Mouse (Mus musculus): Measurements from ENCODE around the gene Olfr316. TPM values are rescaled to one million over a fixed set of nuclear protein-coding genes. Genes with fewer than 3 reads are reported as not detected.
"Not testable (repeated sequence)": the region's sequence is repeated elsewhere in the genome, so short reads cannot be mapped to it uniquely, and the experiment has no call there.

The Olfr316 gene
- polyA plus RNA-seq (2016; fragmentation: Nextera tagmentation; extraction: Ambion mirVana) = not detected in 2 replicates

DNA sequence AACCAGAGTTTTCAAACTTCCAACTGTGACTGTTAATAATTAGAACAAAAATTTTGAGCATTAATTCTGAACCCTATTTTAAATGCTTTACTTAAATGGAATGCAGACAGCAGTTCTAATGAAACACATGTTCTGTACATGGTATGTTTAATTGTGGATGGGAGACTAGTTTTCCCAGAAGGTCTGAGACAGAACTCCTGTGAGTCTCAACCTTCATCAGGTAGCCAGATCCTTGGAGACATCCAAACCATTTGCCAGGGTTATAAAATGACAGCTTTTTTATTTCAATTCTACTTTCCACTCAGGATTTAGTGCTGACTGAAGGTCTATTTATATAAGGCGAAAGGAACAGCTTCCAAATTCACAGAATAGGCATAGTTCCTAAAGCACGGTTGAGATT is at the start of gene Olfr316:
TSS of gene Olfr316 (plus strand) at position 301 of the 400 bp plus-strand sequence.
- Histone ChIP-seq H3K4me3 (no peak within 1 kb of the TSS), H3K9me3 (no peaks in the 10 kb centered on the region), H3K4me1 (no peaks in the 10 kb centered on the region), H3K36me3 (replicated peaks) (no peaks in the 10 kb centered on the region), H3K27me3 (replicated peaks; ENCODE audit: low read depth, poor library complexity, severe bottlenecking) (no peaks in the 10 kb centered on the region), H3K27ac (replicated peaks) (no peak within 1 kb of the TSS)
- no peak for DNase-seq (ENCODE audit: low spot score)
- WGBS = 92% methylated on average over 2 of the region's 2 CpGs

- Histone ChIP-seq H3K27me3 (replicated peaks; ENCODE audit: low read depth, poor library complexity, severe bottlenecking) (no peaks in the 10 kb centered on the region), H3K9me3 (no peaks in the 10 kb centered on the region), H3K36me3 (replicated peaks) (no peaks in the 10 kb centered on the region), H3K27ac (replicated peaks) (no peak overlapping the region), H3K4me3 (no peak overlapping the region), H3K4me1 (no peaks in the 10 kb centered on the region)
- DNase-seq (ENCODE audit: low spot score) = no peak
- 89% methylated on average over 11 of the region's 11 CpGs for WGBS
These were observed 43.4 kb upstream of the Olfr316 start for GRCm38 (mm10) chr11:58709086-58709485.

DNA sequence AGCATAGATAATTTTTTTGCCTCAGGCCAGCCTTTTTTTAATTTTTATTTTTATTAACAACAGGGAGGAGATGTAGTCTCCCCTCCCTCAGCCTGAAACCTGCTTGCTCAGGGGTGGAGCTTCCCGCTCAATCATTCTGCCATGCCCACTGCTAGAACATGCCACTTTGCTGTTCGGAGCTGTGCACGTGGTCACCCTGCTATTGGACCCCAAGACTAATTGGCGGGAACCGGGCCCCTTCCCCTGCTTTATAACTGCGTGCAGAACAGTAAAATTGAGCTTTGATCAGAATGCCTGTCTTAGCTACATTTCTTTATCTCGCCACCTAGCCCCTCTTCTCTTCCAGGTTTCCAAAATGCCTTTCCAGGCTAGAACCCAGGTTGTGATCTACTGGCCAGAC is 34.8 kb upstream of the Olfr316 start:
- WGBS = 91% methylated on average over 7 of the region's 7 CpGs
- not testable (repeated sequence) for H3K27ac ChIP-seq (replicated peaks); DNase-seq (ENCODE audit: low spot score); H3K36me3 ChIP-seq (replicated peaks); H3K9me3 ChIP-seq; H3K27me3 ChIP-seq (replicated peaks; ENCODE audit: low read depth, poor library complexity, severe bottlenecking); H3K4me1 ChIP-seq; H3K4me3 ChIP-seq

DNA sequence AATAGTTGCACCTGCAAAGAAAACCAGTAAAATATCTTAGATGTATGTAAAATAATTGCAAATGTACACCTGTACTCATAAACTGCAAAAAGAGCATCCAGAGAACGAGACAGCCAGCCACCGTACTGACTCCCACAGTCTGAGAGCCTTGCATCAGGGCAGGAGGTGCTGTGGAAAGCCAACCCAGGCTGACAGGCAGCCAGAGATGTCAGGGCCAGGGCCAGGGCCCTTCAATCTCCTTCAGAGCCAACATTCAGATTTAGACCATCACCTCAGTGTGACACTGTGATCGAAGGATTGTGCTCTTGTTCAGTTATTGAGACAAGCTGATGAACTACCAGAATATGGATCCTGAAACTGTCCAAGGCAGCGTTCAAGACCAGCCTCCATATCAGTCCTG is 32.8 kb upstream of the Olfr316 start:
- Histone ChIP-seq H3K4me3 (no peak overlapping the region), H3K27ac (replicated peaks) (no peak overlapping the region), H3K27me3 (replicated peaks; ENCODE audit: low read depth, poor library complexity, severe bottlenecking) (no peaks in the 10 kb centered on the region), H3K9me3 (no peaks in the 10 kb centered on the region), H3K36me3 (replicated peaks) (no peaks in the 10 kb centered on the region), H3K4me1 (no peaks in the 10 kb centered on the region)
- DNase-seq (ENCODE audit: low spot score) = no peak
- whole genome bisulfite sequencing = 91% methylated on average over 4 of the region's 4 CpGs

DNA sequence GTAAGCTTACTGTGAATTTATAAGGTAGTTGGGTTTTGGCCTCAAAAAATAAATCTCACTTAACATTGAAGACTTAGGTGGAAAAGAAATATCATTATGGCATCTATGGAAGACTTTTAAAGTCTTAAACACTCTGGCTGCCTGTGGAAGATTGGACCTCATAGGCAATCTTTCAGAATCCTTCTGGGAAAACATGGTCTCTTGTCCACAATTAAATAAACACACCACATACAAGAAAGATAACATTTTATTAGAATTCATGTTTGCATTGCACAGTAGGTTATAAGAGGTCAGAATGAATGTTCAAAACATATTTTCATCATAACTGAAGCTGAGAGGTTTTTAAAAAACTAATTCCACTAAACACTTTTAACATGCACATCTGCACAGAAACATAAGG is 28.6 kb upstream of the Olfr316 start, which contains the start of gene Olfr318:
TSS of gene Olfr318 (minus strand) at position 101 of the 400 bp plus-strand sequence.
- H3K4me1 ChIP-seq = no peaks in the 10 kb centered on the region
- H3K27ac ChIP-seq (replicated peaks) = no peak within 1 kb of the TSS
- H3K36me3 ChIP-seq (replicated peaks) = no peaks in the 10 kb centered on the region
- no peak within 1 kb of the TSS for H3K4me3 ChIP-seq
- no peaks in the 10 kb centered on the region for H3K9me3 ChIP-seq
- no peak for DNase-seq (ENCODE audit: low spot score)
- H3K27me3 ChIP-seq (replicated peaks; ENCODE audit: low read depth, poor library complexity, severe bottlenecking) = no peaks in the 10 kb centered on the region

DNA sequence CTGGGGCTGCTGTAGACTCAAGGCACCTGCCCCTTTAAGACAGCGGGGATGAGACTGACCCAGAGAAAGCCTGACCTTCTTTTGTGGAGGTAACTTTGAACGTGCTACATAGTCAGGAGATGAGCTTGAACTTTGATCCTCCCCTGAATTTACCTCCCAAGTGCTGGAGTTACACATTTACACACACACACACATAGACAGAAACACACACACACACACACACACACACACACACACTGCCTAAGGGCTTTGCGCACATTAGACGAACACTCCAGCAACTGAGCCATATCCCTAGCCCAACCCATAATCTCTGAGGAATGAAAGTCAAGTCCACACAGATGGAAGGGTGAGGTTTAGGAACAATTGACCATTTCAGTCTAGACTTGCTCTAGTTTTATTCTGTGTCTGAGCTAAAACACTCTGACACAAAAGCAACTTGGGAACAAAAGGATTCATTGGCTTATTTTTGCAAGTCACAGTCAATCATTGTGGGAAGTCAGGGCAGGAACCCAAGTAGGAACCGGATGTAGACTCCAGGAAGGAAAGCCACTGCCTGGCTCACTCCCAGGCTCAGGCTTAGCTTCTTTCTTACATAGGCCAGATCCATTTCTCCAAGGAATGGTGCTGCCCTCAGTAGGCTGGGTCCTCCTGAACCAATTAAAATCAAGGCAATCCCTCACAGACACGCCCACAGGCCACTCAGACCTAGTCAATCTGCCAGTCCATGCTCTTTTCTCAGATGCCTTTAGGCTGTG is 24.5 kb upstream of the Olfr316 start:
- H3K36me3 ChIP-seq (replicated peaks); H3K4me1 ChIP-seq; H3K4me3 ChIP-seq; H3K9me3 ChIP-seq; H3K27me3 ChIP-seq (replicated peaks; ENCODE audit: low read depth, poor library complexity, severe bottlenecking); H3K27ac ChIP-seq (replicated peaks); DNase-seq (ENCODE audit: low spot score): not testable (repeated sequence)
- WGBS = 84% methylated on average over 6 of the region's 6 CpGs

GRCm38 (mm10) chr11:58733372-58733771 is 19.2 kb upstream of the Olfr316 start:
- H3K4me3 ChIP-seq = no peak overlapping the region
- H3K9me3 ChIP-seq = no peaks in the 10 kb centered on the region
- H3K36me3 ChIP-seq (replicated peaks) = no peaks in the 10 kb centered on the region
- no peak for DNase-seq (ENCODE audit: low spot score)
- H3K27ac ChIP-seq (replicated peaks) = no peak overlapping the region
- WGBS = 71% methylated on average over 3 of the region's 3 CpGs
- H3K4me1 ChIP-seq = no peaks in the 10 kb centered on the region
- H3K27me3 ChIP-seq (replicated peaks; ENCODE audit: low read depth, poor library complexity, severe bottlenecking) = no peaks in the 10 kb centered on the region

DNA sequence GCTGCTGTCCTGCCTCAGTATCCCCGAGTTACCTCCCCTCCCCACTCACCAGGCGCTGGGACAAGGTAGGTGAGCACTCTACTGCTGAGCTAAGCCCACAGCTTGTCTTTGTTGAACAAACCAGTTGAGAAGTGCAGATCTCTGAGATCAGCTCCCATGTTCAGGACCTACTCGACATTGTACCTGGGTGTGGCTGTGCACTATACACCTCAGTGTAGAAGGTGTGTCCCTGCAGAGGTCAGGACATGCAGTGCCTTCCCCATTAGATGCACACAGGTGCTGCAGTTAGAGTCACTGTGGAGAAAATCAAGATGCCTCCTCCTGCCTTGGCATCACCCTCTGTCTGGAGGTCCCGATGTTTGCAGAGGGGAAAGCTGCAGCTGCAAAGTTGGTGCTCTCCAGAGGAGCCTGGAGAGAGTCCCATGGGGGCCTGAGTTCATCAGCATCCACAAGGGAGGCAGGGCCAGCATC is 13.7 kb upstream of the Olfr316 start, which contains the start of gene Olfr317:
TSS of gene Olfr317 (minus strand) at position 421 of the 471 bp plus-strand sequence.
- Histone ChIP-seq H3K4me3 (no peak within 1 kb of the TSS), H3K27me3 (replicated peaks; ENCODE audit: low read depth, poor library complexity, severe bottlenecking) (no peaks in the 10 kb centered on the region), H3K27ac (replicated peaks) (no peak within 1 kb of the TSS), H3K36me3 (replicated peaks) (no peaks in the 10 kb centered on the region), H3K9me3 (no peaks in the 10 kb centered on the region), H3K4me1 (no peaks in the 10 kb centered on the region)
- DNase-seq (ENCODE audit: low spot score) = no peak
- 75% methylated on average over 4 of the region's 4 CpGs for WGBS

- not testable (repeated sequence) for H3K9me3 ChIP-seq; H3K4me1 ChIP-seq; H3K27ac ChIP-seq (replicated peaks); H3K36me3 ChIP-seq (replicated peaks); H3K27me3 ChIP-seq (replicated peaks; ENCODE audit: low read depth, poor library complexity, severe bottlenecking); H3K4me3 ChIP-seq; DNase-seq (ENCODE audit: low spot score)
- WGBS = 80% methylated on average over 18 of the region's 18 CpGs
These were observed 1.4 kb upstream of the Olfr316 start for GRCm38 (mm10) chr11:58751096-58751495.

DNA sequence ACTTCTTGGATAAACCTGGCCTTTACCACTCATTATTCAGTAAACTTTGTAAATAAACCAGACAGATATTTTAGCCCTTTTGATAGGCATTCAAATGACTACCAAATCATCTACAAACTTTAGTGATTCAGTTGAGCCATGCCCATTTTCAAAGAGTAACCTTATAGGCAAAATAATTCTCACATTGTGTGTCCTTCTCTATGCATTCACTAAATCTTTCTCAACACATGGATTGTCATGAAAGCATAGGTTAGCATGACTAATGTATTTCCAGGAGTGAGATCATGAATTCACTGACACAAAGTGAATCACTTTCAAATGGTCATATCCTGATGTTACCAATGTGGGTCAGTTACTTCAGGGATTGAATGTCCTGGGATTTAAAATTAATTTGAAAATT is 20.4 kb downstream of the Olfr316 start, which contains the start of gene Olfr315:
TSS of gene Olfr315 (plus strand) at position 301 of the 400 bp plus-strand sequence.
- Histone ChIP-seq H3K27ac (replicated peaks) (no peak within 1 kb of the TSS), H3K9me3 (no peaks in the 10 kb centered on the region), H3K4me3 (no peak within 1 kb of the TSS), H3K4me1 (no peaks in the 10 kb centered on the region), H3K36me3 (replicated peaks) (no peaks in the 10 kb centered on the region), H3K27me3 (replicated peaks; ENCODE audit: low read depth, poor library complexity, severe bottlenecking) (no peaks in the 10 kb centered on the region)
- no peak for DNase-seq (ENCODE audit: low spot score)

DNA sequence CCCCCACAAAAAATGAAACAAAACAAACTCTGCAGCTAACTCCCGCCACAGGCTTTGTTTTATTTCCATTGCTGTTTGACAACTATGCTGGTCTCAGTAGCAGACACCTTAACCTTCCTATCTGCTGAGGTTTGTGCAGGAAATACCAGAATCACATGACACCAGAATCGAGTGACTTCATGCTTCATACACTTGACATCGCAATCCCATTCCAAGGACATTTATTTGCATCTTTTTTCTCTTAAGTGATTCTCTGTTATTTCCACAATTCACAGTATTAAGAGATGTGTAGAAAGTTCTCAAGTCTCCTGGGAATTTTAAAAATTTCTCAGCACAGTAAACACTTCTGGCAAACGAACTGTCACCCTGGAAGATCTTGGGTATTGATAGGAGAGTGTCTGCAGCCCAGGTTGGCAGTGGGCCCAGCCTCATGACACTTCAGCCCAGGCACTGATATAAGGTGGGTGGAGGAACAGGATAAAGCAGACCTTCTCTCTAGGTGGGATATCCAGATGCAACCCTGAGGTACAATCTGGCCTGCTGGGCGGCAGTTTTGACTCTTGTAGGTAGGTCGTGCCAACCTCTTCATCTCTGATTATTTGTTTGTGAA is 30.1 kb downstream of the Olfr316 start, which contains the start of gene Olfr314:
TSS of gene Olfr314 (plus strand) at position 473 of the 610 bp plus-strand sequence.
- WGBS = 84% methylated on average over 6 of the region's 6 CpGs
- no peak for DNase-seq (ENCODE audit: low spot score)

GRCm38 (mm10) chr11:58784182-58784581 is 31.6 kb downstream of the Olfr316 start:
- H3K9me3 ChIP-seq = no peaks in the 10 kb centered on the region
- no peaks in the 10 kb centered on the region for H3K4me1 ChIP-seq
- no peaks in the 10 kb centered on the region for H3K36me3 ChIP-seq (replicated peaks)
- no peak overlapping the region for H3K27ac ChIP-seq (replicated peaks)
- H3K4me3 ChIP-seq = no peak overlapping the region
- WGBS = 84% methylated on average over 2 of the region's 2 CpGs
- no peak for DNase-seq (ENCODE audit: low spot score)
- no peaks in the 10 kb centered on the region for H3K27me3 ChIP-seq (replicated peaks; ENCODE audit: low read depth, poor library complexity, severe bottlenecking)

More for the DNA sequence above, 30.1 kb downstream of the Olfr316 start, which contains the start of gene Olfr314:
- H3K4me3 ChIP-seq = no peak within 1 kb of the TSS
- no peaks in the 10 kb centered on the region for H3K9me3 ChIP-seq
- no peak within 1 kb of the TSS for H3K27ac ChIP-seq (replicated peaks)
- no peaks in the 10 kb centered on the region for H3K27me3 ChIP-seq (replicated peaks; ENCODE audit: low read depth, poor library complexity, severe bottlenecking)
- H3K4me1 ChIP-seq = no peaks in the 10 kb centered on the region
- no peaks in the 10 kb centered on the region for H3K36me3 ChIP-seq (replicated peaks)

DNA sequence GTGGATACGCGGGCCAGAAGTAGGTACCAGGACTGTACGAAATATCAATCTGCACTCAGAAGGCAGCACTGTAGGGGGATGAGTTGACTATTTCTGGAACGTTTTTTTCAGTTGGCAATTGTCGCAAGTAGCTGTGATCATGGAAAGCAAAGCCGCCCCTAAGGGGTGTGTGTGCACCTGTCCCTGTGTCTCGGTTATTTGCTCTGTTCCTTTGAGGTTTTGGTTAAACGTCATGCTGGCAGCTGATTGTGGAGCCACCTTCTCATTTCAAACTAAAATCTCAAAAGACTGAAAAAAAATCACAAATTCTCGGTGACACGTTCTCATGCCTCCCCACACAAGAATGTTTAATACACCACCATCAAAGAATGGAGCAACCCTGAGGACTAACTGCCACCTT is 35.1 kb downstream of the Olfr316 start:
- H3K4me3 ChIP-seq = no peak overlapping the region
- no peaks in the 10 kb centered on the region for H3K36me3 ChIP-seq (replicated peaks)
- no peak overlapping the region for H3K27ac ChIP-seq (replicated peaks)
- no peaks in the 10 kb centered on the region for H3K9me3 ChIP-seq
- 89% methylated on average over 10 of the region's 10 CpGs for WGBS
- DNase-seq (ENCODE audit: low spot score) = no peak
- no peaks in the 10 kb centered on the region for H3K4me1 ChIP-seq
- no peaks in the 10 kb centered on the region for H3K27me3 ChIP-seq (replicated peaks; ENCODE audit: low read depth, poor library complexity, severe bottlenecking)
